Mouse (Mus musculus) heart, adult 2 months (tissue): ENCODE data around the gene Kcp.

Experiments used
- CTCF ChIP-seq: fragments of 200-600 bp; IDR thresholded peaks from 2 replicates; pipeline ENCODE4 v1.8.1; 2022; ENCODE audit warnings: antibody characterized with exemption, mild to moderate bottlenecking, moderate library complexity
- POLR2A ChIP-seq: fragments of 200-500 bp; IDR thresholded peaks from 2 replicates; pipeline ENCODE4 v1.6.1; 2011; ENCODE audit warnings: mild to moderate bottlenecking, low read depth, low read length, control low read depth; ENCODE audit not compliant: insufficient read depth

- TF ChIP-seq CTCF (no peak), POLR2A (no peak)
Measured at GRCm38 (mm10) chr6:29428171-29428570, 79.6 kb downstream of the Kcp start.
